Comparison of ENCODE assay signal across 12 mouse cellular contexts in genomic region chr7:49911947-49912262, GRCm38 (mm10). TPM values are rescaled to one million over a fixed set of nuclear protein-coding genes. Genes with fewer than 3 reads are reported as not detected.
A peak's percentile ranks its signal among the peaks of the same experiment; 100 is the strongest.
DNase-seq lines count a peak whose midpoint lies in the region; ATAC-seq and TF ChIP-seq lines count a peak whose summit lies in the region.
"Had no signal": no experiment of that assay in that cellular context is flagged by ENCODE, and none has a peak within 500 bp of the region (broad histone marks: within the 10 kb centered on the region; RNA-seq: fewer than 3 reads in every experiment).

No protein-coding gene starts in this region.

- no peak overlapping the region for H3K4me2 ChIP-seq in embryonic facial prominence, embryonic 13.5 days
- peak overlapping the region; percentile 56 for H3K4me2 ChIP-seq in hindbrain, embryonic 15.5 days

- no peak for TF ChIP-seq CTCF in brain, embryonic 14.5 days (IDR thresholded peaks at IDR 0.05; ENCODE audit: borderline replicate concordance, extremely low read depth, insufficient read depth, insufficient read length)

- no peak overlapping the region for H3K9ac ChIP-seq in embryonic facial prominence, embryonic 13.5 days
- H3K9ac ChIP-seq in hindbrain, embryonic 15.5 days: peak overlapping the region; percentile 47

- no peak for ATAC-seq in embryonic facial prominence, embryonic 13.5 days (ENCODE audit: insufficient number of reproducible peaks, insufficient read depth, low FRiP score, low TSS enrichment, low read depth)
- ATAC-seq in hindbrain, embryonic 15.5 days (ENCODE audit: low FRiP score, low read depth): no peak
- no peak for ATAC-seq in cerebellum, adult (ENCODE audit: insufficient number of reproducible peaks, low FRiP score, low TSS enrichment)
- ATAC-seq: intestine, embryonic 16.5 days had no signal

- H3K27me3 ChIP-seq in embryonic facial prominence, embryonic 13.5 days: peaks cover 100% of the 10 kb centered on the region
- H3K27me3 ChIP-seq in hindbrain, embryonic 15.5 days: peaks cover 66% of the 10 kb centered on the region

- DNase-seq in brain, embryonic 14.5 days (ENCODE audit: low read depth): peak; percentile 45
- peak; percentile 53 for DNase-seq in neural tube, embryonic 10.5 days (ENCODE audit: extremely low spot score, low spot score)
- DNase-seq in frontal cortex, postnatal 36 days (ENCODE audit: low spot score in 2 of 2): no peak
- DNase-seq in right cerebral cortex, adult 18-20 months: no peak
- DNase-seq: heart, adult 18-20 months; left cerebral cortex, postnatal 4 days; lung, adult 18-20 months; thymus, postnatal 4 days had no signal

- TF ChIP-seq POLR2A in brain, embryonic 14.5 days (IDR thresholded peaks at IDR 0.05; ENCODE audit: borderline replicate concordance, extremely low read depth, insufficient read depth, insufficient read length, poor library complexity, severe bottlenecking): no peak

- H3K27ac ChIP-seq in embryonic facial prominence, embryonic 13.5 days: no peak overlapping the region
- peak overlapping the region; percentile 81 for H3K27ac ChIP-seq in hindbrain, embryonic 15.5 days (replicated peaks)

- WGBS in embryonic facial prominence, embryonic 13.5 days: 1% methylated on average over 26 of the region's 26 CpGs
- 2% methylated on average over 26 of the region's 26 CpGs for WGBS in hindbrain, embryonic 15.5 days

- no peaks in the 10 kb centered on the region for H3K36me3 ChIP-seq in embryonic facial prominence, embryonic 13.5 days
- no peaks in the 10 kb centered on the region for H3K36me3 ChIP-seq in hindbrain, embryonic 15.5 days

- H3K4me1 ChIP-seq in embryonic facial prominence, embryonic 13.5 days: 0 out of 2 replicates have a peak, but pooled peaks cover 5% of the 10 kb centered on the region
- H3K4me1 ChIP-seq in hindbrain, embryonic 15.5 days (replicated peaks): peaks cover 19% of the 10 kb centered on the region

- H3K4me3 ChIP-seq in embryonic facial prominence, embryonic 13.5 days: 0 out of 2 replicates have a peak overlapping the region, but pooled peaks have one; percentile 0
- peak overlapping the region; percentile 38 for H3K4me3 ChIP-seq in hindbrain, embryonic 15.5 days

- no peaks in the 10 kb centered on the region for H3K9me3 ChIP-seq in embryonic facial prominence, embryonic 13.5 days
- H3K9me3 ChIP-seq in hindbrain, embryonic 15.5 days: no peaks in the 10 kb centered on the region

RNA-seq across cellular contexts. Expression of gene Slc6a5, which starts 2.0 kb away (rescaled TPM):
- polyA plus RNA-seq in brain, embryonic 14.5 days (2012; rRNA removed): 2.2 and 10.4 TPM in 2 replicates
- polyA plus RNA-seq in embryonic facial prominence, embryonic 13.5 days (2015; fragmentation: Nextera tagmentation; extraction: Ambion mirVana): 0.20 TPM in 1 of 2 replicates, not detected in the other
- polyA plus RNA-seq in hindbrain, embryonic 15.5 days (2015; fragmentation: Nextera tagmentation; extraction: Ambion mirVana): 10.7 and 11.5 TPM in 2 replicates
- polyA plus RNA-seq: intestine, embryonic 16.5 days had no signal

Comparison
In these comparisons a context has a peak if more than half of its experiments do, and no peak if none do; other contexts are left out.
1. DNase-seq: peak in brain, embryonic 14.5 days (single experiment) and neural tube, embryonic 10.5 days (single experiment); none in frontal cortex, postnatal 36 days (0 of 2) and right cerebral cortex, adult 18-20 months (single experiment).